Mouse (Mus musculus) C2C12 (cell line): ENCODE measurements around the gene Abca4. TPM values are rescaled to one million over a fixed set of nuclear protein-coding genes. Genes with fewer than 3 reads are reported as not detected.

ENCODE experiments used
- H3K27me3 ChIP-seq: one replicate; pipeline ENCODE4 v1.6.1; 2011; ENCODE audit not compliant: control insufficient read depth, insufficient read depth, insufficient read length
- H3K36me3 ChIP-seq: one replicate; pipeline ENCODE4 v1.6.1; 2011; ENCODE audit not compliant: control insufficient read depth, insufficient read depth
- H3K4me3 ChIP-seq: one replicate; pipeline ENCODE4 v1.5.1; 2011; ENCODE audit warnings: mild to moderate bottlenecking, control low read depth; ENCODE audit not compliant: poor library complexity, insufficient read depth, severe bottlenecking
- H3K79me2 ChIP-seq: one replicate; pipeline ENCODE4 v1.6.1; 2011; ENCODE audit not compliant: control insufficient read depth, insufficient read depth
- H3K79me3 ChIP-seq: one replicate; pipeline ENCODE4 v1.6.1; 2011; ENCODE audit warnings: low read depth, control low read depth
- H3ac ChIP-seq: one replicate; pipeline ENCODE3; 2011; ENCODE audit warnings: low read depth; ENCODE audit not compliant: control insufficient read depth, insufficient read length
- CEBPB ChIP-seq: IDR thresholded peaks from one replicate; pipeline ENCODE4 v1.6.1; 2011; ENCODE audit warnings: low read depth, mild to moderate bottlenecking, control low read depth, moderate library complexity
- CTCF ChIP-seq: IDR thresholded peaks from one replicate; pipeline ENCODE4 v1.5.1; 2011; ENCODE audit not compliant: control insufficient read depth, insufficient read depth, insufficient read length
- FOSL1 ChIP-seq: IDR thresholded peaks from one replicate; pipeline ENCODE4 v1.8.0; 2011; ENCODE audit warnings: mild to moderate bottlenecking, low read length; ENCODE audit not compliant: poor library complexity, insufficient read depth, severe bottlenecking
- MAX ChIP-seq: IDR thresholded peaks from one replicate; pipeline ENCODE4 v1.6.1; 2011; ENCODE audit warnings: mild to moderate bottlenecking, control low read depth
- MYOD1 ChIP-seq: IDR thresholded peaks from one replicate; pipeline ENCODE4 v1.6.1; 2011; ENCODE audit warnings: low read depth; ENCODE audit not compliant: control insufficient read depth, insufficient read length
- MYOG ChIP-seq: IDR thresholded peaks from one replicate; pipeline ENCODE4 v1.6.1; 2011; ENCODE audit not compliant: control insufficient read depth, insufficient read length; ENCODE audit errors: extremely low read depth
- USF1 ChIP-seq: IDR thresholded peaks from one replicate; pipeline ENCODE4 v1.6.1; 2011; ENCODE audit warnings: low read depth, mild to moderate bottlenecking, control low read depth, moderate library complexity
- polyA plus RNA-seq: library from polyadenylated mRNA; unstranded; fragments of >200 nt; fragmentation: generic; extraction: Trizol; gene quantifications from one replicate; pipeline ENCODE4 v1.2.1, GENCODE M21; 2012; ENCODE audit warnings: missing spikeins

Gene Abca4
- polyA plus RNA-seq, 1 experiment: 0.02 TPM

DNA sequence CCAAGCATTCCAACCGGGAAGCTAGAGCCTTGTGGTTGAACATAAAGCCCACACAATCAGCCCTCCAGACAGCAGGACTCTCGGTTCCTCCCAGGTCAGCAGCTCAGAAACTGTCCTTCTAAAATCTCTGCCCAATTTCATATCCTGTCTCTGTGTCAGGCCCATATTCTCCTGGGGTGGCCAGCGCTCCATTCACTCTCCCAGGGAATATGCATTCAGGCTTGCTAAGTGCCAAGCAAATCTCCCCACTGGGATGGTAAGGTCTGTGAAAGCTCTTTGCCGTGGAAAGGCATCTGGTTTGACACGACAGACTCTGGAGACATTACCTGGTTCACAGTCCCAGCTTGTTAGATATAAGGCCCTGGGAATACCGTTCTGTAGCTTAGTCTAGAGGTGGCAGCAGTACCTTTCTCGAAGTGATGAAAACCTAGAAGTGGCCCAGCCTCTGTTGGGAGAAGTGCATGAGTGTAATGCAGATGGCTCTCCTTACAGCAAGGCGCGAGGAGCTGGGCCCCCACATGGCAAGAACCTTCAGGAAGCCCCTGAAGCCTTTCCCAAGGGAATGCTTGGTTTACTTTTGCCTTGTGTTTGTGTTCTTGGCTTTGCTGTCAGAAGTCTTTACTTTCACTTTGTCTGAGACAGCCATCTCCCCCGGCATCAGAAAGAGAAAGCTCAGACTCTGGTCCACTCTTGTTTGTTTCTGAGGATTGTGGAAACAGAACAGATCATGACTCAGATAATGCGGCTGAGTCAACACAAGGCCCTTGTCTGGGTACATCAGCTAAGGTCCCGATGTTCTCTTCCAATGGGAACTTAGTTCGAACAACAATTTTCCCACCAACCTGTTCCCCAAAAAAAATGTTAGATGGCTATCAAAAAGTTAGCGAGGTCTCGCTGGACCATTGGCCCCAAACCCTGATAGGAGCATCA lies 164.3 kb downstream of the Abca4 start:
- H3ac ChIP-seq: no peak overlapping the region
- no peak for TF ChIP-seq CEBPB
- no peak for TF ChIP-seq USF1
- TF ChIP-seq CTCF: no peak
- no peak for TF ChIP-seq MYOD1
- no peak for TF ChIP-seq MYOG
- TF ChIP-seq MAX: no peak
- TF ChIP-seq FOSL1: no peak
- no peak overlapping the region for H3K4me3 ChIP-seq
- no peaks in the 10 kb centered on the region for H3K36me3 ChIP-seq
- no peaks in the 10 kb centered on the region for H3K79me2 ChIP-seq
- H3K79me3 ChIP-seq: no peaks in the 10 kb centered on the region
- H3K27me3 ChIP-seq: no peaks in the 10 kb centered on the region

DNA sequence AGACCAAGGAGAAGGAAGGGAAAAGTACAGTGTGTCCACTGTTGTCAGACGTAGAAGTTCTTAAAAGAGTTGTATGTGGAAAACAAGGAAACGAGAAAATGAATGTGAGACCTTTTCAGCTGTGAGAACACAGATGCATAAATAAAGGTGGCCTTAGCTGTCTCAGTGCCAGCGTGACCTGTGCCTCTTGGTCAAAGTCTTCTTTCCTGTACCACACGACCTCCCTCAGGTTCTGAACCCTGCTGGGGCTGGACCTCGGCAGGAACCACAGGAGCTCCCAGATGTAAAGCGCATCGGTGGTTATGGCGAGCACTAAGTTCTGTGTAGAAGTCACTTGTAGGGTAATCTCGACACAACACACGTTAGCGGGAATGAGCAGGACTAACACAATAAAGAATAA lies 165.3 kb downstream of the Abca4 start:
- Histone ChIP-seq H3K79me2 (no peaks in the 10 kb centered on the region), H3K4me3 (no peak overlapping the region), H3ac (no peak overlapping the region), H3K79me3 (no peaks in the 10 kb centered on the region), H3K27me3 (no peaks in the 10 kb centered on the region), H3K36me3 (no peaks in the 10 kb centered on the region)
- no peak for TF ChIP-seq USF1

- no peaks in the 10 kb centered on the region for H3K79me3 ChIP-seq
- no peaks in the 10 kb centered on the region for H3K27me3 ChIP-seq
- TF ChIP-seq CEBPB: no peak
- no peak for TF ChIP-seq USF1
- no peak for TF ChIP-seq FOSL1
- TF ChIP-seq MYOG: no peak
- TF ChIP-seq MYOD1: no peak
- TF ChIP-seq CTCF: no peak
- no peak for TF ChIP-seq MAX
- no peak overlapping the region for H3ac ChIP-seq
- no peaks in the 10 kb centered on the region for H3K36me3 ChIP-seq
- H3K4me3 ChIP-seq: no peak overlapping the region
- H3K79me2 ChIP-seq: no peaks in the 10 kb centered on the region
These were observed 166.2 kb downstream of the Abca4 start for GRCm38 (mm10) chr3:122210434-122210833.

GRCm38 (mm10) chr3:122210846-122211245 lies 166.6 kb downstream of the Abca4 start:
- Histone ChIP-seq H3K79me2 (no peaks in the 10 kb centered on the region), H3K79me3 (no peaks in the 10 kb centered on the region)

GRCm38 (mm10) chr3:122211446-122212125 lies 167.3 kb downstream of the Abca4 start:
- no peak overlapping the region for H3ac ChIP-seq
- H3K36me3 ChIP-seq: no peaks in the 10 kb centered on the region
- H3K79me2 ChIP-seq: no peaks in the 10 kb centered on the region
- TF ChIP-seq MAX (no peak), MYOG (no peak), USF1 (no peak), CTCF (no peak), MYOD1 (no peak), FOSL1 (no peak), CEBPB (no peak)
- no peaks in the 10 kb centered on the region for H3K27me3 ChIP-seq
- H3K4me3 ChIP-seq: no peak overlapping the region
- no peaks in the 10 kb centered on the region for H3K79me3 ChIP-seq

More at GRCm38 (mm10) chr3:122210846-122211245, 166.6 kb downstream of the Abca4 start:
- Histone ChIP-seq H3ac (no peak overlapping the region), H3K4me3 (no peak overlapping the region), H3K36me3 (no peaks in the 10 kb centered on the region), H3K27me3 (no peaks in the 10 kb centered on the region)
- TF ChIP-seq MYOG: no peak
- no peak for TF ChIP-seq MAX
- TF ChIP-seq CTCF: no peak
- no peak for TF ChIP-seq CEBPB
- no peak for TF ChIP-seq USF1
- no peak for TF ChIP-seq MYOD1
- no peak for TF ChIP-seq FOSL1
